Mouse (Mus musculus): ENCODE measurements at regions not wholly inside any gene's neighbourhood (a gene's known extent, or its start where the extent isn't known, plus 50 kb on each side); places are given as distances from the start of the nearest gene placed in this dataset.
A peak's percentile ranks its signal among the peaks of the same experiment; 100 is the strongest.

- ATAC-seq, result no peak
Measured at GRCm38 (mm10) chr5:7782235-7782634, 178.0 kb upstream of the Steap4 start.

GRCm38 (mm10) chr5:7788406-7788805 lies 171.9 kb upstream of the Steap4 start:
- no peak for ATAC-seq

GRCm38 (mm10) chr5:7789126-7789525 lies 171.1 kb upstream of the Steap4 start:
- no peak for ATAC-seq

GRCm38 (mm10) chr5:7820592-7820991 lies 139.7 kb upstream of the Steap4 start:
- no peak for ATAC-seq

GRCm38 (mm10) chr5:7821700-7822099 lies 138.6 kb upstream of the Steap4 start:
- no peak for ATAC-seq

GRCm38 (mm10) chr5:7829618-7830017 lies 130.6 kb upstream of the Steap4 start:
- peak; percentile 86 for ATAC-seq

- ATAC-seq, result no peak
Measured at GRCm38 (mm10) chr5:7833812-7834211, 126.4 kb upstream of the Steap4 start.

GRCm38 (mm10) chr5:7863047-7863446 lies 97.2 kb upstream of the Steap4 start:
- no peak for ATAC-seq

- ATAC-seq, result no peak
Measured at GRCm38 (mm10) chr5:7866041-7866641, 94.1 kb upstream of the Steap4 start.

- no peak for ATAC-seq
Measured at GRCm38 (mm10) chr5:7899537-7899936, 60.7 kb upstream of the Steap4 start.

Data from activated CD4-positive, CD25-positive, alpha-beta regulatory T cell, adult 4 months (primary cell).